Mouse (Mus musculus) spleen, adult 2 months (tissue): ENCODE results near the gene Zzef1.

Experiments used
- CTCF ChIP-seq: fragments of 200-500 bp; IDR thresholded peaks from 2 replicates; pipeline ENCODE4 v1.5.1; 2011; ENCODE audit warnings: mild to moderate bottlenecking, inconsistent platforms; ENCODE audit not compliant: insufficient read depth, insufficient read length, insufficient replicate concordance; ENCODE audit errors: extremely low read depth
- POLR2A ChIP-seq: fragments of 200-500 bp; IDR thresholded peaks from 2 replicates; pipeline ENCODE4 v1.6.1; 2011; ENCODE audit warnings: low read depth, low read length, inconsistent platforms

DNA sequence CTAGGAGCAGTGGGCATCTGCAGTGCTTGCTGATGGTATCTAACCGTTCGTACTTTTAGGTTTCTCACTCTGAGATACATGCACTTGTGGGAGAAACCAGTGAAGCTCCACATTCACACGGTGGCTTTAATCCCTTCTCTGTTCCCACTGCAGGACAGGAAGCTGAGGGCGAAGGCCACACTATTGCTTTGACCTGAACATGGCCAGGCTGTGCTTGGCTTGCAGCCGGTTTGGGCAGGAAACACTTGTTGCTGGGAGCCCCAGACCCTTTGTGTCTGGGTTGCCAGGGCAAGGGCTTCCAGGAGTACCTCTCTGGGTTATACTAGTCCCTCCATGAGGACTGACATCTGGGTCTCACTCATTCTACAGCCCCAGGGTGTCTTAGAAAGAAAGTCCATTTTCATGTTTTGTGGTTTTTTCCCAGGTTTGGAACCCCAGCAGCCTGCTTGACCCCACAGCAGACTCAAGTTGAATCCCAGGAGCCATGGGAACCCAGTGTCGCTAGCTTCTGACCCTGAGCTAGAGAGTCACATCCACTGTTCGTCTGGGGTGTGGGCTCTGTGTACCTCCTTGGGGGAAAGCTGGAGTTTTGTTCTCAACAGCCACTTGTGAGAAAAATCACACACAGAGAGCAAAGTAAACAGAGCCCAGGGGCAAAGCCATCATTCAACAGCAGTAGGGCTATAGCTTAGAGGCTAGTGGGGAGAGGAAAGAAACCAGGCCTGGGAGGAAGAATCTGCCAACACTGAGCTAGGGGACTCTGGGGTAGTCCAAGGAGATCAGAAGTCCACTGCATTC lies 149.2 kb downstream of the Zzef1 start:
- TF ChIP-seq POLR2A (no peak), CTCF (no peak)
